Mouse (Mus musculus): ENCODE measurements around the gene Gba2.

- TF ChIP-seq CTCF (IDR thresholded peaks at IDR 0.05; ENCODE audit: low read depth) (no peak), EP300 (IDR thresholded peaks at IDR 0.05; ENCODE audit: low read depth) (no peak)
Observed at GRCm38 (mm10) chr4:43580721-43581120, 2.0 kb upstream of the Gba2 start.

Measured in liver, embryonic 14.5 days (tissue).